Mouse (Mus musculus): ENCODE data around the gene Tmem42.

GRCm38 (mm10) chr9:123058724-123059292 lies 37.7 kb downstream of the Tmem42 start:
- TF ChIP-seq HCFC1 (IDR thresholded peaks at IDR 0.05; ENCODE audit: borderline replicate concordance, insufficient read depth, low read length) = no peak
- TF ChIP-seq CHD2 (IDR thresholded peaks at IDR 0.05; ENCODE audit: low read depth, low read length) = no peak
- TF ChIP-seq ZC3H11A (IDR thresholded peaks at IDR 0.05; ENCODE audit: borderline replicate concordance, low read depth, low read length) = no peak
- no peak for TF ChIP-seq ZNF384 (IDR thresholded peaks at IDR 0.05; ENCODE audit: low read depth, low read length)

Data from ES-E14 (cell line).